Mouse (Mus musculus): Measurements from ENCODE around the gene Prkca.
A peak's percentile ranks its signal among the peaks of the same experiment; 100 is the strongest.

Prkca gene

DNA sequence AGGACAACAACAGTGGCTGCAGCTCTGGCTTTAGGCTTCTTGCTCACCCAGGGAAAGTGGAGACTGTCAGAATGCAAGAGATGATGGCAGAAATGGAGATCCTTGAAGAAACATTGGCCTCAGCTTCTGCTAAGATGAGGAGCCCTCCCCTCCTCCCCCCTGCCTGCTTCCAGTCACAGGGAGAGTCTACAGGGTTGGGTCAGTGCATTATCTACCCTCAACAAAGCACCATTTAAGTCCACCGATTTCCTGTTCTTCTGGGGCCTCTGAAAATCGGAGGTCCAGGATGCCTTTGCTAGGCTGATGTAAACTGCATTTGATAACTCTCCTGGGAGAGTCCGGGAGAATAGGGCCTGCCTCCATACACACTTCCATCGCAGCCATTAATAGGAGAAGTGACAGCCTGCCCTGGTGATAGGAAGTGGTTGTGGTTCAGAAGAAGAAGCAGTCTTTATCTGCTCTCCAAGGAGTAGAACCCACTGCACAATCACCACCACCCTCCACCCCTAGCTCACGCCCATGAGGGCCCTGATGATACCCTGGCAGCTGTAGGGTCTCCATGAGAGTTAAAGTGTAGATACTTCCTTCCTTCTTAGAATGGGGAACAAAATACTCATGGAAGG is 108.5 kb downstream of the Prkca start:
- no peak for DNase-seq (ENCODE audit: low spot score)

DNA sequence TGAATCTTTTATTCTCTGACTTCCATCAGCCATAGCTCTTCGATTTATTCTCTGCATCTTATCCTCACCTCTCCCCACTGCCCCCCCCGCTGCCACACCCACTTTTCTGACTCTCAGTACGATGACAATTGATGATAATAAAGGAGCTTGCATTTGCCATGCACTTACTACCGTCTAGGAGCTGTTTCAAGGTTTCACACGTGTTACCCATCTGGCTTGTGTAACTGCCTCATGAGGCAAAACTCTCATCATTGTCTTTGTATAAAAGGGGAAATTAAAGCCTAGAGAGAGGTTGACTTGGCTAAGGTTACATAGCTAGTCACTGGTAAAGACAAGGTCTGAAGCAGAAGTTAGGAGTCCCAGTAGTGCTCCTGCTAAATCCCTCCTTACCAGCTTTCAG is 110.7 kb downstream of the Prkca start:
- no peak for DNase-seq (ENCODE audit: low spot score)

GRCm38 (mm10) chr11:108230101-108230500 is 113.6 kb downstream of the Prkca start:
- no peak for DNase-seq (ENCODE audit: low spot score)

GRCm38 (mm10) chr11:108229176-108229946 is 114.4 kb downstream of the Prkca start:
- DNase-seq (ENCODE audit: low spot score), result no peak

DNA sequence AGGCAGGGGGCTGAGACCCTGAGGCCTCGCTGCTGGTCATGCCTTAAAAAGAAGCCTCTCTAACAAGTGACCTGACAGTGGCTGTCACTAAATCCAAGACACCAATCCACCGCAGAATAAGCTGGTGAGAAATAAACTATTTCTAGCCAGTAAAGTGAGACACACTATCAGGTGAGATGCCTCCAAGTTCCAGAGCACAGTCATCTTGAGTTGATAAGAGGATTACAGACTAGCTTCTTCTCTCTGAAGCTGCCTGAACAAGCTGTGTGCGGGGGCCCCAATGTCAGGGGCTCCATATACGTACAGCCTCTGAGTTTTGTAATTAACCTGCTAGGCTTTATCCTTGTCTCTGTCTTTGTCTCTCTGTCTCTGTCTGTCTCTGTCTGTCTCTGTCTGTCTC is 115.2 kb downstream of the Prkca start:
- no peak for DNase-seq (ENCODE audit: low spot score)

DNA sequence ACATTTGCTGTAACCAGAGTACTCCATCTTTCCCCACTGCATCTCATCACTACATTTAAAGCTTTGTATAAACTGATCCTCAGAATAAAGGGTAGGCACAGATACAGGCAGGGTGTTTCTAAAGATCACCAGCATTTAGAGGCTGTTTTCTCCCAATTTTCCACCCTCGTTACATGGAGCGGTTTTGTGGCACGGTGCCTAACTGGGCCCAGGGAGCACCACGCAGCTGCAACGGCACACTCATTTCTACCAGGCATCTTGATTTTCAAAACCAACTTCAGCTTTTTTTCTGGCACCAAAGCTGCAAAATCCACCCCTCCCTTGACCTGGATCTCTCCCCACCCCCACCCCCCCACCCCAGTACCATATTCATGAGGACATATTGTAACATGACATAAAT is 117.5 kb downstream of the Prkca start:
- DNase-seq (ENCODE audit: low spot score), result no peak

GRCm38 (mm10) chr11:108224233-108224973 is 119.3 kb downstream of the Prkca start:
- no peak for DNase-seq (ENCODE audit: low spot score)

GRCm38 (mm10) chr11:108223613-108224232 is 120.0 kb downstream of the Prkca start:
- no peak for DNase-seq (ENCODE audit: low spot score)

DNA sequence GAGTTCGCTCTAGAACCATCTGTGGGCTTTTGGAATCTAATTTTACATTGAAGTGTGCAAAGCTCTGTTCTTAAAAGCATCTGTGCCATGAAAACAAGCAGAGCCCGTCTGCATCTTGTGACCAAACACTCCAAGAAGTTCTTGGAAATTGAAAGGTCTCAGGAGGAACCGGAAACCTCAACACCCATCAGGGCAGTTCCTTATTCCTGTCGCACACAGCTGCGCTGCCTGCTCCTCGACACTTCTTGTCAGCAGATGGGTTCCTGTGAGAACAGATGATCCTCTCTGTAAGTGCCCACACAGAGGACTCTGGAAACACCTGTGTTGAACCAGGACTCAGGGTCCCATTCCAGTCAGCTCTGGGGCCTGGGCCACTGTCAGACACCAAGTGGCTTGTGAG is 120.6 kb downstream of the Prkca start:
- DNase-seq (ENCODE audit: low spot score), result no peak

DNA sequence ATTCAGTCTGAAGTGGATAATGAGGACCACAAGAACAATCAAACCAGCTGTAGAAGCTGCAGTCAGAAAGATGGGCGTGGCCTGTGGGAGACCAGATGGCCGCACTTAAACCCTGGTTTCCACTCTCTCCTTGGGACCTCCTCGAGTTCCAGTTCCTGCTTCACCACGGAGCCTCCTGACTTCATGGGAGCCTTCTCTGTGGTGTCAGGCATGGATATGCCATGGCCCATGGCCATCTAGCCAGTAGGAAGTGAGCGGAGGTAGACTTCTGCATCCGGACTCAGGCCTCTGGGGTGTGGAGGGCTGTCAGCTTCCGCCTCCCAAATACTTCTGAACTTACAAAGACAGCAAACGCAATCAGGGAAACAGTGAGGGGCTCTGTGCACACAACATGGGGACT is 121.1 kb downstream of the Prkca start:
- DNase-seq (ENCODE audit: low spot score), result peak; percentile 22

DNA sequence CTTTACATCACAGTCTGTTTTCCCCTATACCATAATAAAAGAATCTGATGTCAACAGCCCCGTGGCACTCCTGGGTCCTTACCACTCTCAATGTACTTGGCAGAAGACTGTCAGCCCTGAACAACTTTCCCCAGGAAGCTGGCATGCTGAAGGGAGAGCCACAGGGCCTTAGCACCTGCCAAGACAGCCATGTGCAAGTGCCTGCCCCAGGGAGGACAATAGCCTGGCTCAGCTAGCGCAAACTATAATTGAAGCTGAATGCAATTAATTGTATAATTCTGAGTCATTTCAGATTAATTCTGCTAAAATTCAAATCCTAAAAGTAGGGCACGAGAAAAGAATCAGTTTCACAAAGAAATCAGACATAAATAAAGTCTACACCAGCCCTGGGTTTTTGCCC is 121.7 kb downstream of the Prkca start:
- no peak for DNase-seq (ENCODE audit: low spot score)

- DNase-seq (ENCODE audit: low spot score), result no peak
Measured at GRCm38 (mm10) chr11:108221124-108221835, 122.4 kb downstream of the Prkca start.

- no peak for DNase-seq (ENCODE audit: low spot score)
Measured at GRCm38 (mm10) chr11:108220605-108221004, 123.1 kb downstream of the Prkca start.

DNA sequence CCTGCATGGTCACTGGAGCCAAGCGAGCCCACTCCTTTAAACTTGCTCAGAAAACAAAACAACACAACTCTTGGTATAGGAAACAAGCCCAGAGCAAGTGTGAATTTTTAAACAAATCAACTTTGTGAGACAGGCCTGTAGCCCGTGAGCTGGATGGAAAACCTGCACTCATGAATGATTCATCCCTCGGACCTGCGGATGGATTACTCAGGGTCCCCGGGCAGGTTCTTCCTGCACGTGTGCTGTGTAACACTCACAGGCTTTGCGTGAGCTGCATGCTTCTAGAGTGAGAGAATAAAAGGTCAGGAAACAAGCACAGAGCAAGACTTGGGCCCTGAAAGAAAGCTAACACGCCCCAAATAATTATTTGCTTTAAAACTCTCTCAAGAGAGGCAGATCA is 126.7 kb downstream of the Prkca start:
- no peak for DNase-seq (ENCODE audit: low spot score)

DNA sequence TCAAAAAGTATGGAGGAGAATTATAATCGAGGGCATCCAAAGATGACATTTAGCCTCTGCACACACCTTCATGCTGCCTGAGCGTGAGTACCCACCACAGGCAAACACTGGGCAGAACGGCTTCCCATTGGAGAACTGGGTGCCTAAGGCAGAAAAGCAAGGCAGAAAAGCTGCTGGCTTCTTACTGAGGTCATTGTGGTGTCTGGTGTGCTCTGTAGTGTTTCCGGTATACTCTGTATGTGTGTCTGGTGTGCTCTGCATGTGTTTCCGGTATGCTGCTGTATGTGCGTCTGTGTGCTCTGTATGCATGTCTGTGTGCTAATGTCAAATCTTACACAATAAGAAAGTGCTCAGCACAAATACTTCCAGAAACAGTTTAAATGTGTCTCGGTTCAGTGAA is 127.7 kb downstream of the Prkca start:
- DNase-seq (ENCODE audit: low spot score), result no peak

DNA sequence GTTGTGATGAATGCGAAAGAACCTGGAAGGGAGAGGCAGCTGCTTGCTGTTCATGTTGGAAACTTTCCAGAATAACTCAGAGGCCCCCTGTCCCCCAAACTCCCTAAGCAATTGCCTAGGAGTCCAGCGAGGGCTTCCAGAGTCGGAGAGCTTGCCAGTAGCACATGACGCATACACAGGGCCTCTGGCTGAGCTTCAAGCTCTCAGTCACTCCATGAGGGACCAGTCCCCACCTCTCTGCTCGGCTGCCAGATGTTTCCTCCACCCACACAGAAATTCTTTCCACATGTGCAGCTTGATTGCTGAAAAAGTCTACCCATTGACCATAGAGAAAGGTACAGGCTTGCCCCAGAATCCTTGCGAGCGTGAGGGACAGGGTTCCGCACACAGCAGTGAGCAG is 128.3 kb downstream of the Prkca start:
- peak; percentile 34 for DNase-seq (ENCODE audit: low spot score)

- no peak for DNase-seq (ENCODE audit: low spot score)
Measured at GRCm38 (mm10) chr11:108214521-108215223, 129.1 kb downstream of the Prkca start.

DNA sequence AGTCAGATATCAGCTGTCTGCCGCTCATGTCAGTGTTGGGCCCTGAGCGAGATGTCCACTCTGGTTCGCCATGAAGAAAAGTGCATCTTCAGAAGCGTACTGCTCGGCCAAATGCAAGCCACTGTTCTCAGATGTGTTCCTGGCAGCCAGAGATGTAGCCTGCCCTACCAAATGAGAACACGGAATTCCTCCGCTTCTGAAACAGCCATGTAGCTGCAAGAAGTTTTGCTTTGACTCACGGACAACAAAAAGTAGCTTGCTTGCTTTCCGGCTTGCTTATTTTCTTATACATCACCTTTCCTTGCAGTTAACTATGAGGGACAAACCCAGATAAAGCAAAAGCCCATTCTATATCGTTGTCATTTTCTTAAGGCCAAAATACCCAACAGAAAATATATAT is 129.9 kb downstream of the Prkca start:
- no peak for DNase-seq (ENCODE audit: low spot score)

DNA sequence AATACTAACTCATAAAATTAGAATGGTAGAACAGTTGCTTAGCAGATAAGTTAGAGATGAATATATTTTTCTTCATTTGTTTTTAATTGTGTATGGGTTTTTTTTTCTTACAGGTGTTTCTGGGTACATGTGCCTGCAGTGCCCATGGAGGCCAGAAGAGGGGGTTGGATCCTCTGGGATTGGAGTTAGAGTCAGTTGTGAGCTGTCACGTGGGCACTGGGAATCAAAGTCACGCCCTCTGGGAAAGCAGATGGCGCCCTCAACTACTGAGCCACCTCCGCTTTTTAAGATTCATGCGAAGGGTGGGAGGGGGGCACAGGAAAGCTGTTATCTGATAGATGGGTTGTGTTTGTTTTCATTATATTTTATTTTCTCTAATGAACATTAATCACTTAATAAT is 131.1 kb downstream of the Prkca start:
- no peak for DNase-seq (ENCODE audit: low spot score)

- DNase-seq (ENCODE audit: low spot score), result no peak
Measured at GRCm38 (mm10) chr11:108212030-108212429, 131.7 kb downstream of the Prkca start.

- no peak for DNase-seq (ENCODE audit: low spot score)
Measured at GRCm38 (mm10) chr11:108210749-108211148, 133.0 kb downstream of the Prkca start.

Measured in ovary, postnatal 36 days (tissue).